Mouse (Mus musculus) stomach, postnatal 0 days (tissue): Measurements from ENCODE around the gene Phf19.

Experiments used
- CTCF ChIP-seq: IDR thresholded peaks from 2 replicates; pipeline ENCODE4 v1.5.1; 2016; ENCODE audit warnings: antibody characterized with exemption, low read depth, mild to moderate bottlenecking, moderate library complexity
- EP300 ChIP-seq: optimal IDR thresholded peaks from 2 replicates; pipeline ENCODE3; 2016; ENCODE audit warnings: antibody characterized with exemption

GRCm38 (mm10) chr2:34857728-34858127 is 56.1 kb downstream of the Phf19 start:
- TF ChIP-seq CTCF: no peak
- TF ChIP-seq EP300: no peak
